Comparison of ENCODE assay signal across 8 mouse cellular contexts in the genomic region with DNA sequence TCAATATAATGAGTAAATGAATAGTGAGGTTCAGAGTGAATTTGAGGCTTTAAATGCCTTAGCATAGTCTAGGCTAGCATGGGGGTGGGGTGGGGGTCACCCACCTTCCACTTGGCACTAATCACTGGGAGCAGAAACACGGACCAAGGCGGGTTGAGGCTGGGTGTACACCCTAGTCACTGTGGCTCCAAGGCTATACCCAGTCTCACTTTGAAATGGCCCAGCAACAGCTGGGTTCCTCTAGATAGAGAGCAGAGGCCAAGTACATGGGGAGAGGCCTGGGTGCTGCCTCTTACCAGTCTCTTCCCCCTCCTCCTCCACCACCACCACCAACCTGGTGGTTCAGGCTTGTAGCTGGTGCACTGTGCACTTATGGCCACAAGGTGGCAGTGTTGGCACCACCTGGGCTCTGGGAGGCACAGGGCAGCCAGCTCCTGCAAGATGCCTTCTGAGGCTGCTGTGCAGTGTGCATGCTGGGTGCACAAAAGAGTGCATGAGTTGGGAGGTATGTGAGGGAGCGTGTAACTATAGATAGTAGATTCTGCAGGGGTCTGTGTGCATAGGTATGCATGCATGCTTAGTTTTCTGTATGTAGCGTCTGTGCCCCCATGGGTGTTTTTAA.
DNase-seq lines count a peak whose midpoint lies in the region; ATAC-seq lines count a peak whose summit lies in the region.

No protein-coding gene starts in this region.

- no peaks in the 10 kb centered on the region for H3K36me3 ChIP-seq in embryonic facial prominence, embryonic 10.5 days (replicated peaks)
- H3K36me3 ChIP-seq in midbrain, embryonic 16.5 days (ENCODE audit: control insufficient read depth, insufficient read depth, low read length), result no peaks in the 10 kb centered on the region

- peak; percentile 90 for ATAC-seq in midbrain, embryonic 16.5 days

- H3K27ac ChIP-seq in embryonic facial prominence, embryonic 10.5 days (replicated peaks), result no peak overlapping the region
- peak overlapping the region; percentile 53 for H3K27ac ChIP-seq in midbrain, embryonic 16.5 days (ENCODE audit: low read length)

- H3K9me3 ChIP-seq in embryonic facial prominence, embryonic 10.5 days, result no peaks in the 10 kb centered on the region
- peaks cover 3% of the 10 kb centered on the region; the same call in 1 of the 2 replicates for H3K9me3 ChIP-seq in midbrain, embryonic 16.5 days (replicated peaks; ENCODE audit: control insufficient read depth, low read length, poor library complexity, severe bottlenecking)

- intact Hi-C loops in left cerebral cortex, postnatal 36 days (cut with DNase I), result loop anchor here (5.0 to 10.0 kb wide), 2 partner anchors 151 to 551 kb away; no protein-coding TSS in a partner anchor

- 73% methylated on average over 4 of the region's 4 CpGs for WGBS in embryonic facial prominence, embryonic 10.5 days
- WGBS in midbrain, embryonic 16.5 days, result 61% methylated on average over 4 of the region's 4 CpGs

- DNase-seq in 3134 (ENCODE audit: extremely low read depth, insufficient read length, low spot score), result peak; percentile 25
- DNase-seq in adrenal gland, postnatal 14 days, result peak; percentile 88
- DNase-seq in embryonic facial prominence, embryonic 10.5 days (ENCODE audit: low spot score), result peak; percentile 83
- peak; percentile 96 for DNase-seq in heart, adult 11 months
- DNase-seq in kidney, adult 11 months, result peak; percentile 54
- DNase-seq in left cerebral cortex, postnatal 36 days (ENCODE audit: low spot score in 2 of 2), result peak; percentile 80
- peak; percentile 66 to 77 for DNase-seq in spleen, postnatal 10 days (ENCODE audit: low spot score in 2 of 2)

- no peak overlapping the region for H3K4me2 ChIP-seq in midbrain, embryonic 16.5 days (ENCODE audit: low read length)

- H3K4me3 ChIP-seq in embryonic facial prominence, embryonic 10.5 days, result no peak overlapping the region
- H3K4me3 ChIP-seq in midbrain, embryonic 16.5 days (ENCODE audit: low read depth, low read length), result no peak overlapping the region

- H3K4me1 ChIP-seq in embryonic facial prominence, embryonic 10.5 days, result peaks cover 26% of the 10 kb centered on the region
- H3K4me1 ChIP-seq in midbrain, embryonic 16.5 days (ENCODE audit: control insufficient read depth, insufficient read depth, low read length), result peaks cover 9% of the 10 kb centered on the region

- peaks cover 25% of the 10 kb centered on the region for H3K27me3 ChIP-seq in embryonic facial prominence, embryonic 10.5 days (replicated peaks; ENCODE audit: low read depth, poor library complexity, severe bottlenecking)
- no peaks in the 10 kb centered on the region for H3K27me3 ChIP-seq in midbrain, embryonic 16.5 days (ENCODE audit: control insufficient read depth, insufficient read depth, low read depth, low read length)

- H3K9ac ChIP-seq in midbrain, embryonic 16.5 days (ENCODE audit: low read depth, low read length), result no peak overlapping the region; the same call in 1 of the 2 replicates

Comparison
In these comparisons a context has a peak if more than half of its experiments do, and no peak if none do; other contexts are left out.
1. DNase-seq: peak in every context shown above with its lines; median percentile 96 in heart, adult 11 months; 88 in adrenal gland, postnatal 14 days; 83 in embryonic facial prominence, embryonic 10.5 days; 80 in left cerebral cortex, postnatal 36 days; 72 in spleen, postnatal 10 days; 54 in kidney, adult 11 months; 25 in 3134.